Mouse (Mus musculus): ENCODE results near the gene Stra6. TPM values are rescaled to one million over a fixed set of nuclear protein-coding genes. Genes with fewer than 3 reads are reported as not detected.
A peak's percentile ranks its signal among the peaks of the same experiment; 100 is the strongest.

Gene Stra6
- total RNA-seq, 2 experiments from 2014 or later = 7.7 to 10.4 TPM

GRCm38 (mm10) chr9:58086861-58087260, 23.3 kb downstream of the Stra6 start:
- no peak for DNase-seq (ENCODE audit: low spot score in 2 of 2)
- intact Hi-C loops (cut with DNase I) = no loop called here

- DNase-seq (ENCODE audit: low spot score in 2 of 2) = peak in 1 of 2 experiments; percentile 55
- intact Hi-C loops (cut with DNase I) = no loop called here
Measured at GRCm38 (mm10) chr9:58087277-58087998, 23.9 kb downstream of the Stra6 start.

DNA sequence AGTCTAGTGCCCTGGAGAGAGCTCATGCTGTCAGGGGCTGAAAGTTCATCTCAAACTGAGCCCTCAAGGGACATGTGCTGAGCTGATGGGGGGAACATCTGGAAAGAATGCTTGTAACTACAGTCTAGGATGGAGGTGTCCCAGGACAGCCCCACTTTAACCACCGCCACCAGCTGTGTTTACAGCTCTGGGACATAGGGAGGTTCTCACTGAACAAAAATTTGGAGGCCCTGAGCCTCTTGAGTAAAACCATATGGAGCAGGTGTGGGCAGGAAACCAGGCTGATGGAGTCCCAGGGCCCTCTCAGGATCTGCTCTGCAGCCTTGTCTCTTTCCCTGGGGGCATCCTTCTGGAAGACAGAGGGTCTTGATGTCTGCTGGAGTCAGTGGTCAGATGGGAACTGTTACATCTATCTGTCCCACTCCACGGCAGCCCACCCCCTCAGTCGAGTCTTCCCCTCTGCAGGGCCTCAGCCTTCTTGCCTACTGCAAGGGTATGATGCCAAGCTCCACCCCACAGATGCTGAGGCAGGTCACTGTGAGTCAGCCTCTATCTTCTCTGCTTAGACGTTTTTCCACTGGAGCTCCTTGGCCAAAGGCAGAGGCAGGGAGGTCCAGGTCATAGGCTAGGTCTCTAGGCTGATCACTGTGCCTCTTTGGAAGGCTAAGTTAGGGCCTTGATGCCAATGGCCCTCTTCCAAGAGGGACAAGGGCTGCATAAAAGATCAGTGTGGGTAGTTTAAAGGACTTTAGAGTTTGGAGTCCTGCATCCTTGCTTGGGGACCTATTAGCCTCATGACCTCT, 28.2 kb downstream of the Stra6 start:
- intact Hi-C loops (cut with DNase I) = no loop called here
- DNase-seq (ENCODE audit: low spot score in 2 of 2) = no peak

GRCm38 (mm10) chr9:58092581-58093269, 29.1 kb downstream of the Stra6 start:
- no peak for DNase-seq (ENCODE audit: low spot score in 2 of 2)
- intact Hi-C loops (cut with DNase I) = no loop called here

GRCm38 (mm10) chr9:58093776-58094175, 30.2 kb downstream of the Stra6 start:
- intact Hi-C loops (cut with DNase I) = no loop called here
- no peak for DNase-seq (ENCODE audit: low spot score in 2 of 2)

- no peak for DNase-seq (ENCODE audit: low spot score in 2 of 2)
- intact Hi-C loops (cut with DNase I) = loop anchor here (5.0 kb wide), 1 partner anchor 44 kb away; no protein-coding TSS in a partner anchor
Measured at GRCm38 (mm10) chr9:58095977-58096376, 32.4 kb downstream of the Stra6 start.

GRCm38 (mm10) chr9:58096629-58097301, 33.2 kb downstream of the Stra6 start:
- intact Hi-C loops (cut with DNase I) = loop anchor here (5.0 kb wide), 1 partner anchor 44 kb away; no protein-coding TSS in a partner anchor
- DNase-seq (ENCODE audit: low spot score in 2 of 2) = peak; percentile 29 to 75

GRCm38 (mm10) chr9:58099836-58100565, 36.4 kb downstream of the Stra6 start:
- intact Hi-C loops (cut with DNase I) = loop anchor here (5.0 kb wide), 1 partner anchor 48 kb away; no protein-coding TSS in a partner anchor
- no peak for DNase-seq (ENCODE audit: low spot score in 2 of 2)

DNA sequence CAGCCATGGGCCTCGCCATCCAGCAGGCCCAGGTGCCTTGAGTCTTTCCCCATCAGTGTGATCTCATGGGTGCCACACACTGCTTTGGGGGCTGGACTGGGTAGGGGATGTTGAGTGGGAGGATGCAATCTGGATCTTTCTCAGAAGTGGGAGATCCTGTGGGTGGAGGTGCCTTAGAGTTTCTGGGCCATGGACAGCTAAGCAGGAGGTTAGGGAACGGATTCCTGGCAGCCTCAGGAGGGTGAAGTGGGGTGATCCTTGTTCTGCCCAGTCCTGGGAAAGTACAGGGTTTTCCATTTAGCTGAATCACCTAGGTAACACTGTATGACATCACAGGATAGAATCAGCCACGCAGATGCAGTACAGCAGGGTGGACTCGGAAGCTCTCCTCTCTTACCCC, 38.4 kb downstream of the Stra6 start:
- peak; percentile 34 to 81 for DNase-seq (ENCODE audit: low spot score in 2 of 2)
- intact Hi-C loops (cut with DNase I) = no loop called here

DNA sequence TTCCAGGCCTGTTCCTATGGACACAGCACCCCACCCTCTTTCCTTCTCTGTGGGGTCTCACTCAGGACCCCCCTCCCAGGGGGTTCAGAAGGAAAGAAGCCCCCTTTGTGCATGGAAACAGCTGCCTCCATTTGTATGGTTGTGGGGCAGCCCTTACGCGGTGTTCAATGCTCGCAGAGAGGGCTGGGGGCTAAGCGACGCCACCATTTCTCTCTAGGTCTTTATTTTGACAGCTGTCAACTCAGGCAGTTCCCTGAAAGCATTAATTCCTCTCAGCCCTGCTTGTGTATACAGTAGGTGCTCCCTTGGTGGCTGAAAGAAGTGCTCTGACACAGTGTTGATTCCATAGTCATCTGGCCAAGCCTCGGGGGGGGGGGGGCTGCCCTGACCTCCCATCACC, 40.1 kb downstream of the Stra6 start:
- DNase-seq (ENCODE audit: low spot score in 2 of 2) = no peak
- intact Hi-C loops (cut with DNase I) = no loop called here

DNA sequence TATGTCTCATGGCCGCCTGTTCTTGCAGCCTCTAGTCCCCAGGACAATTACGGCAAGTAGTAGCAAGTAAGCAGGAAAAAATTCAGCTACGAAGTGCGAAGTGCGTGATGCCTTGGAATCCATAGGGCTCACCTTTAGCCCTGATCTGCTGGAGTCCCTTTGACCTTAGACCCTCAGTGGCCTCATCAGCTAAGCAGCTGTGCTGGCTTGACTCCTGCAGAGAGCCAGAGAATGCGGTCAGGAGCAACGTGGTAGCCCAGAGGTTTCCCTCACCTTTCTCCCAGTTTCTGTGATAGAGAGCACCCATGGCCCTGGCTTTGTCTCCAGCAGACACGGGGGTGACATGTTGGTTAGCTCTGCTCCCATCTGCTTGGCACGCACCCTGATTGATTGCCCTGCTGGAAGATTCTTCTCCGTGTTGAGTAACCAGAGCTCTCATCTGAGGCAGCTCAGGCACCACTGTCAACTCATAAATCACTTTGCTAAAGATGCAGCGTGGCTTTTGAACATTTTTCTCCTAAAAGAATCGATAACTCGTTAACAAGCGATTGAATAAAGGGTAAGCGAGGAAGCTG, 42.1 kb downstream of the Stra6 start:
- intact Hi-C loops (cut with DNase I) = no loop called here
- DNase-seq (ENCODE audit: low spot score in 2 of 2) = no peak

- DNase-seq (ENCODE audit: low spot score in 2 of 2) = no peak
- intact Hi-C loops (cut with DNase I) = no loop called here
Measured at GRCm38 (mm10) chr9:58107494-58107893, 43.9 kb downstream of the Stra6 start.

GRCm38 (mm10) chr9:58110787-58111186, 47.2 kb downstream of the Stra6 start:
- intact Hi-C loops (cut with DNase I) = loop anchor here (5.0 kb wide), 1 partner anchor 92 kb away; the partner anchor contains the start of genes Islr and Islr2
- no peak for DNase-seq (ENCODE audit: low spot score in 2 of 2)

GRCm38 (mm10) chr9:58111431-58111830, 47.8 kb downstream of the Stra6 start:
- intact Hi-C loops (cut with DNase I) = loop anchor here (5.0 kb wide), 1 partner anchor 91 kb away; the partner anchor contains the start of genes Islr and Islr2
- DNase-seq (ENCODE audit: low spot score in 2 of 2) = peak; percentile 71 to 83

DNA sequence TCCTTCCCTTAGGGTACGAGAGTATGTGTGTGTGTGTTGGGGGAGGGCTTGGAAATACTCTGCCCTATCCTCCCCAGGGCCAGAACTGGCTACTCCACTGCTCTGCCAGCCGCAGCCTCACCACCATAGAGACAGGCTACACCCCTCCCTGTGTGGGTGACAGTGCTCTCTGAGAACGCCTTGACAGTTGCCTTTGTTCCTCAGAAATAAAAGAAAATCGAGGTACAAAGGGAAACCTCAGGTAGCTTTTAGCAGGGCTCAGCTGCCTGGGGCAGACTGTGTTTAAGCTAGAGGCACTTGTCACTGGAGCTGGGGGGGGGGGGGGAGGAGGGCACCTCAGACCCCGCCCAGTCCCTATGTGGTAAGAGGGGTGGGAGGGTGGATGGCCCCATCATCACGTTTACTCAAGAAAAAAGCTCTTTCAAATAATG, 48.7 kb downstream of the Stra6 start:
- intact Hi-C loops (cut with DNase I) = loop anchor here (5.0 kb wide), 1 partner anchor 90 kb away; the partner anchor contains the start of genes Islr and Islr2
- no peak for DNase-seq (ENCODE audit: low spot score in 2 of 2)

DNA sequence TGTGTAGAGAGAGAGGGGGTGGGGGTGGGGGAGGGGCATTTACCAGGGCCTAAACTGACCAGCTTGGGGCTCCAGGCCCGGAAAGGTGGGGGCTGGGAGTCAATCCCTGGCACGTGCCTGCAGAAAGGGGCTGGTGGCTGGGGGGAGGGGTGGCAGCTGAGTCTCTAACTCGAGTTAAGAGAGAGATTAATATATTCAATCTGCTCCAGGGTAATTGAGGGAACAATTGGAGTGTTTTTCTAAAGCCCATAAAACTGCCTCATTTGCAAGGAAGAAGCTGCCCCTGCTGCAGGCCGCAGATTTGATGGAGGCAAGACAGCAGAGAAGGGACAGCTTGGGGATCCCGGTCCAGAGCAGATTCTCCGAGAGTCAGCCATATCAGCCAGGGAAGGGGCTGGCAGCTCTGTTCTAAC, 49.3 kb downstream of the Stra6 start:
- intact Hi-C loops (cut with DNase I) = loop anchor here (5.0 kb wide), 1 partner anchor 89 kb away; the partner anchor contains the start of genes Islr and Islr2
- DNase-seq (ENCODE audit: low spot score in 2 of 2) = peak in 1 of 2 experiments; percentile 41

DNA sequence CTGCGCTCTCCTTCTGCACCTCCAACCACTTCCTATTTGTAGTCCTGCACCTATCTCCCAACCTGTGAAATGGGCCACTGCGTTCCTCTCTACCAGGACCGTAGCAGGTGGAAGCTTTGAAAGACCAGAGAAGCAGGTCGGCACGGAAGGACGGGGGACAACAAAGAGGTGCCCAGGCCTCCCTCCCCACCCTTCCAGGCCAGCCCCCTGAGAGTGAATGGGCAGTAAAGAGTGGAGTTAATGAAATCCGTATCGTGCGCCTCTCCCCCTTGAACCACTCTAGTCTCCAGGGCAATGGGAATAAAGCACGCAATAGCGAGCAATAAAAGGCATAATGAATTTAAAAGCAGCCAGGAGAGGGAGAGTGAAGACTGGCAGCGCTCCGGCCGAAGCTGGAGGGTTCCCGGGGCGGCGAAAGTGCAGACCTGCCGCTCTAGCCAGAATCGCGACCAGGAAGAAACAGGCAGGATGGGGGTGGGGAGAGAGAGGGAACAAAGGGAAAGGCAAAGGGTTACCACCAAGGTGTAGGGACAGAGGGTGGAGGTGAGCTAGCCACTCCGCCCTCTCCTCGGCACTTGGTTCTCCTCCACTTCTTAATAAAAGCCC, 49.8 kb downstream of the Stra6 start:
- intact Hi-C loops (cut with DNase I) = loop anchor here (5.0 kb wide), 1 partner anchor 89 kb away; the partner anchor contains the start of genes Islr and Islr2
- DNase-seq (ENCODE audit: low spot score in 2 of 2) = no peak
